Mouse (Mus musculus): Measurements from ENCODE around the gene Rab3il1.

GRCm38 (mm10) chr19:10071892-10072291, 70.4 kb downstream of the Rab3il1 start:
- TF ChIP-seq HCFC1 (IDR thresholded peaks at IDR 0.05; ENCODE audit: low read depth, low read length) = no peak
- no peak for TF ChIP-seq EP300 (IDR thresholded peaks at IDR 0.05; ENCODE audit: low read depth in 1 of 2, low read length in 2 of 2)
- no peak for TF ChIP-seq CTCF (IDR thresholded peaks at IDR 0.05 in 2 of 3, conservative IDR thresholded peaks at IDR 0.05 in 1 of 3; ENCODE audit: control insufficient read depth in 1 of 3, insufficient read depth in 1 of 3, low read depth in 2 of 3, low read length in 3 of 3, poor library complexity in 1 of 3, severe bottlenecking in 1 of 3)
- no peak for TF ChIP-seq RAD21 (IDR thresholded peaks at IDR 0.05; ENCODE audit: low read depth, low read length)
- no peak for TF ChIP-seq ZC3H11A (IDR thresholded peaks at IDR 0.05; ENCODE audit: low read depth, low read length)
- no peak for TF ChIP-seq MAZ (IDR thresholded peaks at IDR 0.05; ENCODE audit: low read depth, low read length)
- TF ChIP-seq GATA1 (IDR thresholded peaks at IDR 0.05; ENCODE audit: low read depth, low read length) = no peak
- no peak for TF ChIP-seq POLR2A (IDR thresholded peaks at IDR 0.05; ENCODE audit: control insufficient read depth in 1 of 2, insufficient read depth in 1 of 2, low read depth in 1 of 2, low read length in 2 of 2, poor library complexity in 1 of 2)
- no peak for TF ChIP-seq ZKSCAN1 (IDR thresholded peaks at IDR 0.05; ENCODE audit: low read depth, low read length)
- no peak for TF ChIP-seq ETS1 (IDR thresholded peaks at IDR 0.05; ENCODE audit: low read depth, low read length)
- TF ChIP-seq BHLHE40 (IDR thresholded peaks at IDR 0.05; ENCODE audit: borderline replicate concordance, low read depth, low read length) = no peak
- TF ChIP-seq SIN3A (IDR thresholded peaks at IDR 0.05; ENCODE audit: low read length) = no peak

All from MEL (cell line).